Mouse (Mus musculus) embryonic facial prominence, embryonic 12.5 days (tissue): Measurements from ENCODE around the gene Pdzd7. TPM values are rescaled to one million over a fixed set of nuclear protein-coding genes. Genes with fewer than 3 reads are reported as not detected.
"Not testable (repeated sequence)": the region's sequence is repeated elsewhere in the genome, so short reads cannot be mapped to it uniquely, and the experiment has no call there.

Experiments used
- ATAC-seq: fragments of 200-750 bp; cut with Nextera tagmentation; 2 replicates; pipeline ENCODE4 v1.8.0; 2017; ENCODE audit not compliant: insufficient number of reproducible peaks, insufficient read depth, low FRiP score, low TSS enrichment
- H3K27ac ChIP-seq: fragments of 300-500 bp; sonication (generic); 2 replicates; pipeline ENCODE4 v1.5.1; 2016; ENCODE audit warnings: mild to moderate bottlenecking
- H3K27me3 ChIP-seq: fragments of 300-500 bp; sonication (generic); 2 replicates; pipeline ENCODE4 v1.6.1; 2016; ENCODE audit warnings: mild to moderate bottlenecking, moderate library complexity
- H3K36me3 ChIP-seq: fragments of 300-500 bp; sonication (generic); 2 replicates; pipeline ENCODE4 v1.6.1; 2016; ENCODE audit warnings: mild to moderate bottlenecking
- H3K4me1 ChIP-seq: fragments of 300-500 bp; sonication (generic); 2 replicates; pipeline ENCODE4 v1.6.1; 2016
- H3K4me2 ChIP-seq: fragments of 300-500 bp; sonication (generic); replicated peaks from 2 replicates; pipeline ENCODE4 v1.6.1; 2016; ENCODE audit warnings: mild to moderate bottlenecking, moderate library complexity
- H3K4me3 ChIP-seq: fragments of 300-500 bp; sonication (generic); 2 replicates; pipeline ENCODE4 v1.5.1; 2016; ENCODE audit warnings: mild to moderate bottlenecking
- H3K9ac ChIP-seq: fragments of 300-500 bp; sonication (generic); 2 replicates; pipeline ENCODE4 v1.6.1; 2016; ENCODE audit warnings: mild to moderate bottlenecking, moderate library complexity
- H3K9me3 ChIP-seq: fragments of 300-500 bp; sonication (generic); 2 replicates; pipeline ENCODE4 v1.6.1; 2016; ENCODE audit warnings: mild to moderate bottlenecking, moderate library complexity
- WGBS: fragments of 180-500 bp; shearing (Covaris S2); methylation state at CpG from one replicate; pipeline ENCODE4 v1.1.7; 2016; 5-methylcytosine and 5-hydroxymethylcytosine counted together
- polyA plus RNA-seq: library from polyadenylated mRNA; unstranded; fragments of >200 nt; fragmentation: Nextera tagmentation; extraction: Ambion mirVana; gene quantifications from 2 replicates; pipeline ENCODE4 v1.2.1, GENCODE M21; 2016

The Pdzd7 gene
- polyA plus RNA-seq, 1 experiment from 2014 or later: 0.52 TPM

DNA sequence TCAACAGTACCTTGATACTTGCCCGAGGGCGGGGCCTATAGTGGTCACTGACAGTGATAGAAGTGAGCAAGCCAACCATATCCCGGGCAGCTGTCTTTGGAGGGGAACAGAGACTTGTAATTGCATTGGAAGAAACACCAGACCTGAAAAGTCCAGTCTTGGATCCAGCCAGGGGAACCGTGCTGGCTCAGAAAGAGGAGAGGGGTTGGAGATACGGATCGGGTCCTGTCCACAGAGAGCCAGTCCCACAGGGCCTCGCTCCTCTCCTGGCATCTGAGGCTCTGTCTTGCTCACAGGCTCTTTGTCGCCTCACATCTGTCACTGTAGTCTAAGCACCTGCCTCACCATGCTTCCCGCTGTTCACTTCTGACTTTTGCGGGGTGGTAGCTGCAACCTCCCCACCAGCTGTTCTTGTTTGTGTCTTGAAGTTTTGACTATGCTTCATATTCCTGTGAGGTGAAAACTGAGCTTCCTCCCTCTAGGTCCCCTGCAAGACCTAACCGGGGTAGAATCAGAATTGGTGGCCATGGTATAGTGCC lies 1.1 kb downstream of the Pdzd7 start:
- 64% methylated on average over 11 of the region's 11 CpGs for WGBS
- no peak overlapping the region for H3K4me2 ChIP-seq
- H3K9me3 ChIP-seq: no peaks in the 10 kb centered on the region
- peaks cover 24% of the 10 kb centered on the region for H3K4me1 ChIP-seq
- no peak overlapping the region for H3K9ac ChIP-seq
- no peak overlapping the region for H3K27ac ChIP-seq
- no peaks in the 10 kb centered on the region for H3K36me3 ChIP-seq
- ATAC-seq: no peak
- H3K27me3 ChIP-seq: peaks cover 46% of the 10 kb centered on the region
- H3K4me3 ChIP-seq: no peak overlapping the region

DNA sequence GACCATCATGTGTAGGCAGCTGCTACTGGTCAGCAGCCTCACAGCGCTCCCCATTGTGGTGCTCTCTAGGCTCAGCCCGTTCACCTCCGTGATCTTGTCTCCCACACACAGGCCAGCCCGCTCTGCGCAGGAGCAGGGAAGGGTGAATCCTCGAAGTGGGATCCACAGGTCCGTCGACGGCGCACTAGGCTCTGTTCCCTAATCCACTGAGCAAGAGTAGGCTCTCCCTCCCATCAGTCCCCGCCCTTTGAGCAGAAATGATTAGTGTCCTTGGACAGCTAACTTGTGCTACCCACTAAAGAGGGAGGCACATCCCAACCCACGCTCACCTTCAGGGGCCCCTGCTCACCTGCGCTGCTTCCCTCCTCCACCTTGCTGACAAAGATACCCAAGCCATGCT lies 5.3 kb downstream of the Pdzd7 start:
- peaks cover 39% of the 10 kb centered on the region for H3K27me3 ChIP-seq
- WGBS: 47% methylated on average over 13 of the region's 13 CpGs

DNA sequence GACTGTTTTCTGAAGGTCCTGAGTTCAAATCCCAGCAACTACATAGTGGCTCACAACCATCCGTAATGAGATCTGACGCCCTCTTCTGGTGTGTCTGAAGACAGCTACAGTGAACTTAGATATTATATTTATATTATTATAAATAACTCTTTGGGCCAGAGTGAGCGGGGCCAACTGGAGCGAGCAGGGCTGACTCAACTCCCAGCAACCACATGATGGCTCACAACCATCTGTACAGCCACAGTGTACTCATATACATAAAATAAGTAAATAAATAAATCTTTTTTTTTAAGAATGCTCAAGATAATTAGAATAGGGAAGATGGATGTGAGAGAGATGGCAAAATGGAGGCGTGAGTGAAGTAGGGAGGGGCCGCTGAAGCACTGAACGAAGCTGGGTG lies 7.3 kb downstream of the Pdzd7 start:
- not testable (repeated sequence) for H3K9me3 ChIP-seq, H3K36me3 ChIP-seq, H3K9ac ChIP-seq, H3K4me2 ChIP-seq, ATAC-seq, H3K27ac ChIP-seq, H3K4me3 ChIP-seq, H3K4me1 ChIP-seq
- H3K27me3 ChIP-seq: peaks cover 29% of the 10 kb centered on the region
- 91% methylated on average over 7 of the region's 7 CpGs for WGBS

More for the DNA sequence above, 5.3 kb downstream of the Pdzd7 start:
- no peak for ATAC-seq
- Histone ChIP-seq H3K4me2 (no peak overlapping the region), H3K27ac (no peak overlapping the region), H3K36me3 (no peaks in the 10 kb centered on the region), H3K9me3 (no peaks in the 10 kb centered on the region), H3K9ac (no peak overlapping the region), H3K4me1 (no peaks in the 10 kb centered on the region), H3K4me3 (no peak overlapping the region)

DNA sequence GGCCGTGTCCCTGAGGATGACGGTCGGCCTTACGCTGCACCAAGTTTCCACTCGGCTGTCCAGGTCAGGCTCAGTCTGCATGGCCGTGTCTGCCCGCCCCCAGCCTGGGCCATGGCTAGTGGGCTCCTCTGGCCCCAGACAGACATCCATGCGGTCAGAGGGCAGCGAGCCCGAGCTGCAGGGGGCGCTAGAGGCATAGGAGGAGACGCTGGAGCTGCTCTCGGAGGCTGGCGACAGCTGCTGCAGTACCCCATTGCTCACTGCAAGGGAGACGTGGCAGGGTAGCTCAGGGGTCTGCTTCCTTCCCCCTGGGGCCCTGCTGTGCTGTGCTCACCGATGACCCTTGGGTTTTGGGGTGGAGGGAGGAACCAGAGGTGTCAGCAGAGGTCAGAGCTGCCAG lies 8.7 kb downstream of the Pdzd7 start:
- 29% methylated on average over 15 of the region's 16 CpGs for WGBS
- no peaks in the 10 kb centered on the region for H3K4me1 ChIP-seq
- no peak overlapping the region for H3K9ac ChIP-seq
- no peak for ATAC-seq
- H3K36me3 ChIP-seq: no peaks in the 10 kb centered on the region
- H3K27me3 ChIP-seq: peaks cover 29% of the 10 kb centered on the region
- H3K4me3 ChIP-seq: no peak overlapping the region
- H3K9me3 ChIP-seq: no peaks in the 10 kb centered on the region
- no peak overlapping the region for H3K27ac ChIP-seq
- H3K4me2 ChIP-seq: no peak overlapping the region

DNA sequence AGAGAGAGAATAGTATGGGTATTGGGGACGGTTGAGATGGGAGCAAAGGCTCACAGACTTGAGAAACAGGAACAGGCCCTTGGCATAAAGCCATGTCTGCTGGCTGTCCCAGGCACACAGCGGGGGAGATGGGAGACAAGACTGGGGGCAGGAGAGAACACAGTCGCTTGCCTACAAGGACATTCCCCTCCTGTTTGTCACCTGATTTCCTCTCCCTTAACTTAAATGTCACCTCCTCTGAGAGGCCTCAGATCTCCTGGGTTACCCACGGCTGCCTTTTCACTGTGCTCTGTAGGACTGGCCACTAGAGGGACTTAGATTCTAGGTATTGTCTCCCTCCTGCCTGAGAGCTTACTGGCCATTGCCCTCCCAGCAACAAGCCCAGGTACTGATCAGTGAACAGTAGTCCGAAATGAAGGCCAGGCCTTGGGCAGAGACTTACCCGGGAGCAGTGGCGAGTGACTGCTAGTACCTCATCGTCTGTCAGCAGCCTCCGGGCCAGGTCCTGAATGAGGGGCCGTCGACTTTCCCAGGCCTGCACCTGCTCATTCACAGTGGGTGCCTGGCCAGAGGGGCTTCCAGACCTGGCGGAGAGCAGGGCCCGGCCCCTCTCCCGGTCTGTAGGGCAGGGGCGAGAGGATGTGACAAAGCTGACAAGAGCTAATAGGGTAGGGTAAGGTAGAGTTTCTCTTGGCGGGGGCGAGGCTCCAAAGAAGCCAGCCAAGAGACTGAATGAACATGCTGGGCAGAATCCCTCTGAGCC lies 12.8 kb downstream of the Pdzd7 start:
- 52% methylated on average over 17 of the region's 17 CpGs for WGBS
- Histone ChIP-seq H3K4me1 (peaks cover 10% of the 10 kb centered on the region; the same call in 1 of the 2 replicates), H3K27me3 (0 out of 2 replicates have a peak, but pooled peaks cover 3% of the 10 kb centered on the region), H3K9ac (no peak overlapping the region; the same call in 1 of the 2 replicates), H3K36me3 (peaks cover 17% of the 10 kb centered on the region), H3K9me3 (no peaks in the 10 kb centered on the region), H3K4me3 (no peak overlapping the region), H3K4me2 (no peak overlapping the region), H3K27ac (no peak overlapping the region)
- no peak for ATAC-seq

DNA sequence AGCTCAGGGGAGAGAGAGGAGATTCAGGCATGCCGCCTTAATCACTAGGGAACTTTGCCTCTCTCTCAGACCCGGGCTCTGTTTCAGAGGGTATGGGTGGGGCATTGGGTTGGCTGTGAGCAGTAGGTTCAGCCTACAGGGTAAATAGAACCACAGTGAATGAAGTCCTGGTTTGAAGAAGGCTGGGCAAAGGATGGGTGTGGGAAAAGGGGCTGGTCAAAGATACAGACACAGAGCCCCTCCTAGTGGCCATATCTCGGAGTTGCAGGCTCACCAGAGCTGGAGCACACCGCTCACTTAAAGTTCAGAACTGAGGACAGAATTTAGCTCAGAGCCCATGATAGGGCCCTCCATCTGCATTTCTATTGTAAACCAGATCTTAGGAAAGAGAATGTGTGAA lies 13.7 kb downstream of the Pdzd7 start:
- Histone ChIP-seq H3K36me3 (peaks cover 26% of the 10 kb centered on the region), H3K4me1 (peaks cover 10% of the 10 kb centered on the region; the same call in 1 of the 2 replicates), H3K27me3 (0 out of 2 replicates have a peak, but pooled peaks cover 2% of the 10 kb centered on the region), H3K9ac (no peak overlapping the region), H3K4me3 (no peak overlapping the region), H3K27ac (no peak overlapping the region), H3K4me2 (no peak overlapping the region), H3K9me3 (no peaks in the 10 kb centered on the region)
- WGBS: 18% methylated on average over 4 of the region's 4 CpGs
- ATAC-seq: no peak

DNA sequence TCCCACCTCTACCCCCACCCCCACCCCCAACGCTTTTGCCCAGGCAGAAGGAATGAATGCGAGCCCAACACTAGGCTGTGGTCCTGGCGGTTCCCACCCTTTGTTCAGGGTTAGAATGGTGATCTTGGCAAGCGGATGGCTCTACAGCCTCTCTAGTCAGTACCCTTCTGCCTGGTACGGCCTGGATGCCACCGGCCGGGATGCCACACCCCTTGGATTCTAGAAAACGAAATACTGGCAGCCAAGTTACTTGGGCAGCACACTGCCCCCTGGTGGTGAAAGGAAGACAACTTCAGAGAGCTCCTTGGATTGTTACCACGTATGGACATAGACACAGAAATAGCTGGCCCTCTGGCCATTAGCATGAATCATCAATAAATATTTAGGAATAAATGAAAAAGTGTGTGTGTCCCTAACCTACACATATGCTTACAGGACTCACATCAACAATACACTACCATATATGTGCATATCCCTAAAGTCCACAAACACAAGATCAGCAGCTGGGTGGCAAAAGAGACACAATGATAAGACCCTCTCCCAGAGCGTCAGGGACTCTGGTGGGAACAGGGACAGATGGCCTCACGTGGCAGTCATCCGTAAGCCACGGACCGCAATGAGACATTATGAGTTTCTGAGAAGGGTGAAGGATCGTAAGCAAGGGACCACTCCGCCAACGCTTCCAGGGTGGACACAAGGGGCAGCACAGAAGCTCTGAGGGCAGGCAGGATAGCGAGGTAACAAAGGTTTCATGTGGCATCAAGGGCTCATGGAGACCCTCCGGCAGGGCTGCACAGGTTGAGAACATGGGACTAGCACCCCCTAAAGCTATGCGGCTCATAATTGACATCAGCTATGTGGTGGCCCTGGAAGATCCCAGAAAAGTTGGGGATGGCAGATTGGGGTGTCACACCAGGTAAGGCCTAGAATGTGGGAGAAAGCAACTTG lies 14.5 kb downstream of the Pdzd7 start:
- Histone ChIP-seq H3K27ac (no peak overlapping the region), H3K9ac (0 out of 2 replicates have a peak overlapping the region, but pooled peaks have one; percentile 30), H3K4me2 (peak overlapping the region; percentile 37; the same call in 1 of the 2 replicates), H3K4me1 (peaks cover 10% of the 10 kb centered on the region; the same call in 1 of the 2 replicates), H3K36me3 (peaks cover 33% of the 10 kb centered on the region), H3K27me3 (no peaks in the 10 kb centered on the region), H3K4me3 (no peak overlapping the region), H3K9me3 (no peaks in the 10 kb centered on the region)
- WGBS: 44% methylated on average over 20 of the region's 20 CpGs
- ATAC-seq: 0 out of 2 replicates have a peak, but pooled peaks have one; percentile 50

DNA sequence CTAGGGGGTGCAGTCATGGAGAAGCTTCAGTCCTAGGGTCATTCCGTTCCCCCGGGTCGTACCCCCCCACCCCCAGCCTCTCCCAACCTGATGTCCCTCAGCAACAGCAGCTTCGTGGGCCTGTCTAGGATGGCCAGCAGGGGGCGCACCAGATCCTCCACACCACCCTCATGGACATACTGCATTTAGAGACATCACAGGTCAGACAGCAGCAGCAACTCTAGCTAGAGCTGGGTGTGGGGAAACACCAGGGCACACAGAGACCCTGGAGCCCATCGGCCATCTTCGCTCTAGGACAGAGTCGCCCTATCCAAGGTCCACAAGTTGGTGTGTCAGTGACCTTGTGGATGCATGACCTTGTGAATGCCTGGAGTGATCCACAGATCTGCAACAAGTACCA lies 15.4 kb downstream of the Pdzd7 start:
- H3K9me3 ChIP-seq: no peaks in the 10 kb centered on the region
- H3K4me3 ChIP-seq: no peak overlapping the region
- H3K4me1 ChIP-seq: peaks cover 10% of the 10 kb centered on the region; the same call in 1 of the 2 replicates
- no peak overlapping the region for H3K9ac ChIP-seq
- H3K27me3 ChIP-seq: no peaks in the 10 kb centered on the region
- ATAC-seq: no peak
- WGBS: 40% methylated on average over 6 of the region's 8 CpGs
- peaks cover 42% of the 10 kb centered on the region for H3K36me3 ChIP-seq
- H3K27ac ChIP-seq: no peak overlapping the region
- H3K4me2 ChIP-seq: no peak overlapping the region

DNA sequence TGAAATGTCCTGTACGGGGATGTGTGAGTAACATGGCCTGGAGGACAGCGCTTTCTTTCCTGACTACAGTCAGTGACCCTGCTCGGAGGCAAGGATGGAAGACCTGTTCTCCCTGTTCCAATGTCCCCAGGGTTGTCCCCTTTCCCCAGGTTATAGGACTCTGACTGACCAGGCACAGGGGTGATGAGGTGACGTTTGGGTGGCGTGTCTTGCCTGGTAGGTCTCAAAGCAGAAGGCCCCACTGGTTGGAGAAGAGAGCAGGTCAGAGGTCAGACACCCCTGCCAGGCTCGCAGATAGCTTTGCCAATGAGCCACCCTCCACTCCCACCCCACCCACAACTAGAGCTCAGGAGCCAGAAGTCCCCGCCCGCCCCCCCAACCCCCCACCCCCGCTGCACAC lies 15.9 kb downstream of the Pdzd7 start:
- H3K9me3 ChIP-seq: no peaks in the 10 kb centered on the region
- no peaks in the 10 kb centered on the region for H3K27me3 ChIP-seq
- H3K4me3 ChIP-seq: no peak overlapping the region
- no peak for ATAC-seq
- no peak overlapping the region for H3K9ac ChIP-seq
- WGBS: 59% methylated on average over 8 of the region's 9 CpGs
- peaks cover 10% of the 10 kb centered on the region; the same call in 1 of the 2 replicates for H3K4me1 ChIP-seq
- no peak overlapping the region for H3K27ac ChIP-seq
- H3K36me3 ChIP-seq: peaks cover 47% of the 10 kb centered on the region
- H3K4me2 ChIP-seq: no peak overlapping the region

DNA sequence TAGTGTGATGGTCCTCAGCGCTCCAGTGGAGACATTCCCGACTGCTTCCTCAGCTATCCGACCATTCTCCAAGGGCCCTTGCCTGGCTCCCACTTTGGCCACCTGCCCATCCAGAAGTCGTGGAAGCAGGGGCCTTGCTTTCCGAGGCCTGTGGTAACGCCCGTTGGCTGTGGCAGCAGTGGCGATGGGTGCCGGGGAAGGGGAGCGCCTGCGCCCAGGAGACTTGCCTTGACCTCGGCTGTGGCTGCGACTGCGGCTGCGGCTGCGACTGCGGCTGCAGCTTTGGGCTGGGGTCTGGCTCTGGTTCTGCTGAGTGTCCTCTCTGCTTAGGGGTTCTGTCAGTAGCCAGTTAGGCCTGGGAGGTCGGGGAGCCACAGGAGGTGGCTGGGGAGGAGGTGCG lies 16.8 kb downstream of the Pdzd7 start:
- ATAC-seq: no peak
- Histone ChIP-seq H3K9ac (no peak overlapping the region), H3K36me3 (peaks cover 54% of the 10 kb centered on the region), H3K27me3 (no peaks in the 10 kb centered on the region), H3K4me3 (no peak overlapping the region), H3K9me3 (no peaks in the 10 kb centered on the region), H3K4me2 (no peak overlapping the region), H3K4me1 (peaks cover 10% of the 10 kb centered on the region; the same call in 1 of the 2 replicates), H3K27ac (no peak overlapping the region)
- WGBS: 56% methylated on average over 19 of the region's 19 CpGs

DNA sequence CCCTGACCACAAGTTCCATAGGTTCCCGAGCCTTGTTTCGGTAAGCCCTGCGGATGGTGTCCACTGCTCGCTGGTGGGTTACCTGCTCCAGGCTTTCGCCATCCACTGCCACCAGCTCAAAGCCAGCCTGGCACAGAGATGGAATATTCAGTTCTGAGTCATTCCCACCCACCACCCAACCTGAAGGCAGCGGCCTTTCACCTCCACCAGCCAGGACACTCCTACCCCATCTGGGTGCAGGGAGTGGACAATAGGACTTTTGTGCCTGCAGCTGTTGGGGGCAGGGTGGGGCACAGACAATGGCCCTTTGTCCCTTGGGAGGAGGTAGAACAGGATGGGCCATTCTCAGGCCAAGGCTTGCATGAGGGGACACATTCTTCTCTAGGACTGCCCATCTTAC lies 17.7 kb downstream of the Pdzd7 start:
- WGBS: 65% methylated on average over 6 of the region's 6 CpGs
- no peak overlapping the region for H3K27ac ChIP-seq
- peaks cover 60% of the 10 kb centered on the region for H3K36me3 ChIP-seq
- no peak overlapping the region for H3K4me3 ChIP-seq
- no peak overlapping the region for H3K4me2 ChIP-seq
- no peaks in the 10 kb centered on the region for H3K27me3 ChIP-seq
- H3K9me3 ChIP-seq: no peaks in the 10 kb centered on the region
- peaks cover 10% of the 10 kb centered on the region; the same call in 1 of the 2 replicates for H3K4me1 ChIP-seq
- ATAC-seq: no peak
- no peak overlapping the region for H3K9ac ChIP-seq
